Mouse (Mus musculus): Measurements from ENCODE around the gene Olfr828.

Gene Olfr828

GRCm38 (mm10) chr9:18819426-18819825, at the start of gene Olfr828:
Gene Olfr828, minus strand, starts transcription at chr9:18819526.
- DNase-seq (ENCODE audit: low spot score in 2 of 2): no peak

- no peak for DNase-seq (ENCODE audit: low spot score in 2 of 2)
These were observed 35.3 kb upstream of the Olfr828 start, which contains the start of gene Olfr829 for GRCm38 (mm10) chr9:18854633-18855032. Gene Olfr829, plus strand, starts transcription at chr9:18854933.

- DNase-seq (ENCODE audit: low spot score in 2 of 2): no peak
These were observed 34.0 kb downstream of the Olfr828 start for GRCm38 (mm10) chr9:18785316-18785715.

DNA sequence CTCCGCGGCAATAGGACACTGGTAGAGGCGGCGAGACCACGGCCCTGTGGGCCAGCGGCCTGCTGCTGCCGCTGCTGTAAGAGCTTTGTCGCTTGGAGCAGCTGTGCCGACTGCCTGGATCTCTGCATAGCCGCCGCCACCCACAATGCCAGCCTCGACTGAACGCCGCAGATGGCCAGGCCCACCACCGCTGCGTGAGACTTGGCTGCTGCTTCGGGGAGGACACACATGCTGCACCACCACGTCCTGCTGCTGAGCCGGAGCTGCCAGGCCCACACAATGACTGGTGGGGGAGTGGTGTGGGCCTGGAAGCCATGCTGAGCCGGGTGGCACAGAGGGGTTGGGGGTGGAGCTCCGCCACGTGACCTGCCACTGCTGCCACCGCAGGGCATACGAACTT, 39.9 kb downstream of the Olfr828 start:
- DNase-seq (ENCODE audit: low spot score in 2 of 2): no peak

GRCm38 (mm10) chr9:18778981-18779380, 40.3 kb downstream of the Olfr828 start:
- DNase-seq (ENCODE audit: low spot score in 2 of 2): no peak

All from heart, adult 9 months (tissue).